Mouse (Mus musculus) kidney, adult 2 months (tissue): ENCODE data around the gene Carmil3.

Experiments used
- CTCF ChIP-seq: fragments of 200-500 bp; conservative IDR thresholded peaks from 2 replicates; pipeline ENCODE4 v1.5.1; 2011; ENCODE audit warnings: low read depth, mild to moderate bottlenecking, control low read depth, low read length, moderate library complexity, mixed read lengths; ENCODE audit not compliant: insufficient read depth, insufficient read length
- POLR2A ChIP-seq: fragments of 200-500 bp; IDR thresholded peaks from one replicate; pipeline ENCODE4 v1.6.1; 2011; ENCODE audit warnings: low read depth, low read length, control low read depth

GRCm38 (mm10) chr14:55544334-55544733 is 53.9 kb downstream of the Carmil3 start:
- no peak for TF ChIP-seq CTCF
- TF ChIP-seq POLR2A = no peak
